Mouse (Mus musculus) neural tube, embryonic 10.5 days (tissue): ENCODE results near the gene BC035044.
"Not testable (repeated sequence)": the region's sequence is repeated elsewhere in the genome, so short reads cannot be mapped to it uniquely, and the experiment has no call there.

Source experiments
- DNase-seq: peaks from one replicate; pipeline ENCODE4 v3.0.0-alpha.2; 2017; ENCODE audit warnings: low spot score; ENCODE audit errors: extremely low spot score

BC035044 gene

DNA sequence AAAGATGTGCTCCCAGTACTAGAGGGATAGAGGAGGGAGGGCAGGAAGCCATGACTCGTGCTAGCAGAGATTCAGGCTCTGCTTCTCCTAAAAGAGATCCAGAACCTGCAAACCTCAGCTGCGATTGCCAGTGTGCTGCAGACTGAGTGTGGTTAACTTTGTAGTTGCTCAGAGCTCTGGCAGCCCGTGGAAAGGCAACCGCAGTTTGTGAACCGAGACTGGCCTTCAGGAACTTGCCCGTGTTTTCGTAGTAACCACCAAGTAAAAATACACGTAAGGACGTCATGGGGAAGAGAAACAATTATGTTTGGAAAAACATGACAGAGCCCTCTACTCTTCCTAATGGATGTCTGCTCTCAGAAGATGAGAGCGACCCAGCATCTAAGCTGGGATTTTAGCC lies 57.9 kb downstream of the BC035044 start:
- no peak for DNase-seq

DNA sequence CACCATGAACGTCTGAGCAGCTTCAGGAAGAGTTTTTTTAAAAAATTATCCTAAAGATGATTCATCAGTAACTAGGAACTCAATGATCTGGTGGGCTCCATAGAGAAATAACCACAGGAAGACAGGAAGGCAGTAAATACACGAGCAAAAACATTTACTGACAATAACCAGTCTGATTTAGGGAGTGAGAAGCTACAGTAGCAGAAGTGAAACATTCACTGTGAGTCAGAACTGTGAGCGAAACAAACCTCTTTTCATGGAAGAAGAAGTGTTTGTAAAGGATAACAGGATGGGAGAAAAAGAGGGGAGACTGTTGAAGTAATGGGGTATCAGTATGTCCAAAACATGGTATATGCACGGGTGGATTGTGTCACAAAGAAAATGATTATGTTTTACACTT lies 61.1 kb downstream of the BC035044 start:
- no peak for DNase-seq

- DNase-seq = no peak
These were observed 64.1 kb downstream of the BC035044 start for GRCm38 (mm10) chr6:128826781-128827180.

- no peak for DNase-seq
These were observed 64.8 kb downstream of the BC035044 start, which contains the start of the genes Gm44511 and Klrb1b for GRCm38 (mm10) chr6:128826132-128826531. TSS of gene Gm44511 (minus strand) at chr6:128826315. TSS of gene Klrb1b (minus strand) at chr6:128826331.

GRCm38 (mm10) chr6:128818083-128818802 lies 72.7 kb downstream of the BC035044 start:
- DNase-seq = no peak

- no peak for DNase-seq
These were observed 82.4 kb downstream of the BC035044 start for GRCm38 (mm10) chr6:128808532-128808931.

- no peak for DNase-seq
These were observed 83.9 kb downstream of the BC035044 start for GRCm38 (mm10) chr6:128807021-128807420.

GRCm38 (mm10) chr6:128804823-128805640 lies 85.9 kb downstream of the BC035044 start:
- DNase-seq = peak; percentile 52

- peak; percentile 100 for DNase-seq
These were observed 87.7 kb downstream of the BC035044 start for GRCm38 (mm10) chr6:128802999-128803857.

- DNase-seq = no peak
These were observed 88.4 kb downstream of the BC035044 start for GRCm38 (mm10) chr6:128802557-128802956.

DNA sequence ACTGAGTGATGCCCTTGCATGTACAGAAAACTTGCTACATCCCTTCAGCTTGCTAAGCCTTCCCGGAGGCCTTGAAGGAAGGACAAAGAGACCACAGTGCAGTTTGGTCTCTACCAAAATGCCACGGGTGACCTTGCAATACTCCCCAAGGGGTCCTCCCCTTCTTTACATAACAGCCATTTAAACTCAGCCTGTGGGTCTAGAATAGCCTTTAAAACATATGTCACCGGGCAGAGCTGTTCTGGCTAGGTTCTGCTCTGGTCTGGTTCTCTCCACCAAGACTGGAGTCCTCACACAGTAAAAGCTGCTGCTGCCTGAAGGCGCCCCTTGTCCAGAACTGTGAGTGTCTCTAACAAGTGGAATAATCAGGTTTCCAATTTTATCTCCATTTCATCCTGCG lies 90.2 kb downstream of the BC035044 start:
- not testable (repeated sequence) for DNase-seq

GRCm38 (mm10) chr6:128799896-128800270 lies 91.0 kb downstream of the BC035044 start:
- peak; percentile 48 for DNase-seq

GRCm38 (mm10) chr6:128799144-128799895 lies 91.6 kb downstream of the BC035044 start:
- DNase-seq = peak; percentile 97
